Mouse (Mus musculus) embryonic facial prominence, embryonic 15.5 days (tissue): Measurements from ENCODE around the gene Lcn4. TPM values are rescaled to one million over a fixed set of nuclear protein-coding genes. Genes with fewer than 3 reads are reported as not detected.
A peak's percentile ranks its signal among the peaks of the same experiment; 100 is the strongest.
"Not testable (repeated sequence)": the region's sequence is repeated elsewhere in the genome, so short reads cannot be mapped to it uniquely, and the experiment has no call there.

ENCODE experiments used
- ATAC-seq: fragments of 200-750 bp; cut with Nextera tagmentation; 2 replicates; pipeline ENCODE4 v1.8.0; 2017; ENCODE audit warnings: low read depth, moderate TSS enrichment; ENCODE audit not compliant: insufficient number of reproducible peaks, low FRiP score, low TSS enrichment
- H3K27ac ChIP-seq: fragments of 300-500 bp; sonication (generic); replicated peaks from 2 replicates; pipeline ENCODE4 v1.5.1; 2015; ENCODE audit warnings: mild to moderate bottlenecking, inconsistent platforms
- H3K27me3 ChIP-seq: fragments of 300-500 bp; sonication (generic); 2 replicates; pipeline ENCODE4 v1.6.1; 2015; ENCODE audit warnings: inconsistent platforms
- H3K36me3 ChIP-seq: fragments of 300-500 bp; sonication (generic); 2 replicates; pipeline ENCODE4 v1.6.1; 2015; ENCODE audit warnings: mild to moderate bottlenecking, inconsistent platforms
- H3K4me1 ChIP-seq: fragments of 300-500 bp; sonication (generic); 2 replicates; pipeline ENCODE4 v1.6.1; 2015; ENCODE audit warnings: inconsistent platforms
- H3K4me2 ChIP-seq: fragments of 300-500 bp; sonication (generic); replicated peaks from 2 replicates; pipeline ENCODE4 v1.6.1; 2015; ENCODE audit warnings: mild to moderate bottlenecking, inconsistent platforms
- H3K4me3 ChIP-seq: fragments of 300-500 bp; sonication (generic); replicated peaks from 2 replicates; pipeline ENCODE4 v1.5.1; 2015; ENCODE audit warnings: mild to moderate bottlenecking, inconsistent platforms
- H3K9ac ChIP-seq: fragments of 300-500 bp; sonication (generic); 2 replicates; pipeline ENCODE4 v1.6.1; 2015; ENCODE audit warnings: inconsistent platforms
- H3K9me3 ChIP-seq: fragments of 300-500 bp; sonication (generic); replicated peaks from 2 replicates; pipeline ENCODE4 v1.6.1; 2016; ENCODE audit warnings: inconsistent platforms
- WGBS: fragments of 180-500 bp; shearing (Covaris S2); methylation state at CpG from one replicate; pipeline ENCODE4 v1.1.7; 2015; 5-methylcytosine and 5-hydroxymethylcytosine counted together
- polyA plus RNA-seq: library from polyadenylated mRNA; unstranded; fragments of >200 nt; fragmentation: Nextera tagmentation; extraction: Ambion mirVana; gene quantifications from 2 replicates; pipeline ENCODE4 v1.2.1, GENCODE M21; 2015

Lcn4 gene
- not detected in 2 replicates for polyA plus RNA-seq

- Histone ChIP-seq H3K4me3 (no peak within 1 kb of the TSS), H3K9ac (no peak within 1 kb of the TSS), H3K27me3 (no peaks in the 10 kb centered on the region), H3K27ac (no peak within 1 kb of the TSS), H3K9me3 (no peaks in the 10 kb centered on the region), H3K4me1 (no peaks in the 10 kb centered on the region), H3K36me3 (no peaks in the 10 kb centered on the region), H3K4me2 (no peak within 1 kb of the TSS)
- ATAC-seq: no peak
- WGBS: 90% methylated on average over 3 of the region's 3 CpGs
These were observed at the start of gene Lcn4 for GRCm38 (mm10) chr2:26671182-26671581. Lcn4 (minus strand) TSS chr2:26671282.

- Histone ChIP-seq H3K36me3 (no peaks in the 10 kb centered on the region), H3K4me2 (no peak overlapping the region), H3K9me3 (no peaks in the 10 kb centered on the region), H3K4me1 (no peaks in the 10 kb centered on the region), H3K27ac (no peak overlapping the region), H3K4me3 (no peak overlapping the region), H3K9ac (no peak overlapping the region), H3K27me3 (no peaks in the 10 kb centered on the region)
- ATAC-seq: no peak
- WGBS: 89% methylated on average over 1 of the region's 1 CpGs
These were observed 15.1 kb upstream of the Lcn4 start for GRCm38 (mm10) chr2:26686171-26686675.

- Histone ChIP-seq H3K4me3 (no peak overlapping the region), H3K27ac (no peak overlapping the region), H3K36me3 (no peaks in the 10 kb centered on the region), H3K4me1 (no peaks in the 10 kb centered on the region), H3K27me3 (no peaks in the 10 kb centered on the region), H3K4me2 (no peak overlapping the region), H3K9me3 (no peaks in the 10 kb centered on the region), H3K9ac (no peak overlapping the region)
- no peak for ATAC-seq
These were observed 2.3 kb downstream of the Lcn4 start for GRCm38 (mm10) chr2:26668746-26669145.

- not testable (repeated sequence) for ATAC-seq, H3K9ac ChIP-seq, H3K36me3 ChIP-seq, H3K4me2 ChIP-seq, H3K27ac ChIP-seq, H3K9me3 ChIP-seq, H3K4me3 ChIP-seq, H3K4me1 ChIP-seq, H3K27me3 ChIP-seq
- WGBS: 73% methylated on average over 1 of the region's 1 CpGs
These were observed 7.5 kb downstream of the Lcn4 start for GRCm38 (mm10) chr2:26663551-26663950.

- 79% methylated on average over 10 of the region's 10 CpGs for WGBS
- H3K27me3 ChIP-seq: no peaks in the 10 kb centered on the region
- H3K4me2 ChIP-seq: no peak overlapping the region
- no peak overlapping the region for H3K9ac ChIP-seq
- no peak overlapping the region for H3K27ac ChIP-seq
- H3K36me3 ChIP-seq: no peaks in the 10 kb centered on the region
- H3K4me3 ChIP-seq: no peak overlapping the region
- H3K9me3 ChIP-seq: no peaks in the 10 kb centered on the region
- no peak for ATAC-seq
- H3K4me1 ChIP-seq: 0 out of 2 replicates have a peak, but pooled peaks cover 6% of the 10 kb centered on the region
These were observed 8.0 kb downstream of the Lcn4 start for GRCm38 (mm10) chr2:26663112-26663511.

GRCm38 (mm10) chr2:26662509-26662882 lies 8.6 kb downstream of the Lcn4 start:
- H3K4me2 ChIP-seq: no peak overlapping the region
- no peaks in the 10 kb centered on the region for H3K36me3 ChIP-seq
- 67% methylated on average over 13 of the region's 13 CpGs for WGBS
- H3K9ac ChIP-seq: no peak overlapping the region
- ATAC-seq: no peak
- no peak overlapping the region for H3K4me3 ChIP-seq
- no peak overlapping the region for H3K27ac ChIP-seq
- no peaks in the 10 kb centered on the region for H3K9me3 ChIP-seq
- no peaks in the 10 kb centered on the region for H3K27me3 ChIP-seq
- H3K4me1 ChIP-seq: 0 out of 2 replicates have a peak, but pooled peaks cover 6% of the 10 kb centered on the region

GRCm38 (mm10) chr2:26661768-26662508 lies 9.1 kb downstream of the Lcn4 start:
- Histone ChIP-seq H3K9ac (no peak overlapping the region), H3K27ac (no peak overlapping the region), H3K36me3 (no peaks in the 10 kb centered on the region), H3K4me1 (0 out of 2 replicates have a peak, but pooled peaks cover 6% of the 10 kb centered on the region), H3K4me2 (peak overlapping the region; percentile 54), H3K9me3 (no peaks in the 10 kb centered on the region), H3K4me3 (peak overlapping the region; percentile 27), H3K27me3 (no peaks in the 10 kb centered on the region)
- WGBS: 41% methylated on average over 29 of the region's 29 CpGs
- no peak for ATAC-seq

- 0% methylated on average over 18 of the region's 20 CpGs for WGBS
These were observed 9.8 kb downstream of the Lcn4 start for GRCm38 (mm10) chr2:26661143-26661752.

GRCm38 (mm10) chr2:26657426-26657825 lies 13.7 kb downstream of the Lcn4 start:
- H3K36me3 ChIP-seq: no peaks in the 10 kb centered on the region
- H3K27me3 ChIP-seq: no peaks in the 10 kb centered on the region
- H3K4me3 ChIP-seq: no peak overlapping the region
- no peaks in the 10 kb centered on the region for H3K9me3 ChIP-seq
- no peak for ATAC-seq
- H3K4me2 ChIP-seq: no peak overlapping the region
- no peak overlapping the region for H3K27ac ChIP-seq
- 0 out of 2 replicates have a peak, but pooled peaks cover 6% of the 10 kb centered on the region for H3K4me1 ChIP-seq
- 84% methylated on average over 2 of the region's 2 CpGs for WGBS
- no peak overlapping the region for H3K9ac ChIP-seq

More at GRCm38 (mm10) chr2:26661143-26661752, 9.8 kb downstream of the Lcn4 start:
- Histone ChIP-seq H3K27ac (no peak overlapping the region), H3K9ac (no peak overlapping the region), H3K27me3 (no peaks in the 10 kb centered on the region), H3K4me1 (0 out of 2 replicates have a peak, but pooled peaks cover 6% of the 10 kb centered on the region), H3K4me3 (peak overlapping the region; percentile 27), H3K9me3 (no peaks in the 10 kb centered on the region), H3K36me3 (no peaks in the 10 kb centered on the region), H3K4me2 (peak overlapping the region; percentile 54)
- ATAC-seq: no peak

- H3K27me3 ChIP-seq: no peaks in the 10 kb centered on the region
- H3K4me3 ChIP-seq: no peak overlapping the region
- H3K9me3 ChIP-seq: no peaks in the 10 kb centered on the region
- no peak overlapping the region for H3K4me2 ChIP-seq
- H3K36me3 ChIP-seq: no peaks in the 10 kb centered on the region
- H3K27ac ChIP-seq: no peak overlapping the region
- WGBS: 77% methylated on average over 1 of the region's 1 CpGs
- no peak overlapping the region for H3K9ac ChIP-seq
- no peaks in the 10 kb centered on the region for H3K4me1 ChIP-seq
- ATAC-seq: no peak
These were observed 16.4 kb downstream of the Lcn4 start for GRCm38 (mm10) chr2:26654687-26655086.

GRCm38 (mm10) chr2:26646643-26647293 lies 24.3 kb downstream of the Lcn4 start:
- Histone ChIP-seq H3K36me3 (no peaks in the 10 kb centered on the region), H3K9me3 (no peaks in the 10 kb centered on the region), H3K4me2 (no peak overlapping the region), H3K4me1 (no peaks in the 10 kb centered on the region), H3K4me3 (no peak overlapping the region), H3K9ac (no peak overlapping the region), H3K27ac (no peak overlapping the region), H3K27me3 (no peaks in the 10 kb centered on the region)
- peak; percentile 89 for ATAC-seq
- 20% methylated on average over 3 of the region's 3 CpGs for WGBS
